Mouse (Mus musculus): Measurements from ENCODE around the gene Olfr690. TPM values are rescaled to one million over a fixed set of nuclear protein-coding genes. Genes with fewer than 3 reads are reported as not detected.
"Not testable (repeated sequence)": the region's sequence is repeated elsewhere in the genome, so short reads cannot be mapped to it uniquely, and the experiment has no call there.

Gene Olfr690
- polyA plus RNA-seq, 1 experiment = 0.16 TPM

DNA sequence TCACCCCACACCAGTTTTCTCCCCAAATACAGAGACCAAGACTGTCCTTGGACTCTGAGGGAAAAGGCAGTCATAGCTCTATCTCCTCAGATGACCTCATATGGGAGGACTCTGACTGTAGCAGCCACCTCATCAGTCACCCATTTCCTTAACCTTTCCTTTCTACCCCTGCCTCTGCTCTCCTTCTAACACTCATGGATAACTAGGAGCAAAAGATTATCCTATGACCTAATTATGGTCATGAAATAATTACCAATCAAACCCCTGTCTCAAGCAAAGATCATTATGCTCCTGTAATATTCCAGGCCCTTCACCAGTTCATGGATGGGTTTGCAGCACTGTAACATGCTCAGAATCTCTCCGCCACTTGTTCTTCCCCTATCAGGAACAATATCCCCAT, 34.0 kb upstream of the Olfr690 start, which contains the start of gene Olfr692:
TSS of gene Olfr692 (plus strand) at position 301 of the 400 bp plus-strand sequence.
- WGBS = 100% methylated on average over 1 of the region's 1 CpGs
- TF ChIP-seq CTCF (conservative IDR thresholded peaks at IDR 0.05; ENCODE audit: insufficient read depth, insufficient read length, low read depth, low read length) (no peak), POLR2A (IDR thresholded peaks at IDR 0.05; ENCODE audit: low read depth, low read length) (no peak)
- Histone ChIP-seq H3K27ac (ENCODE audit: insufficient read depth, low read depth, low read length) (no peak within 1 kb of the TSS), H3K36me3 (ENCODE audit: control insufficient read depth, insufficient read depth, low read length) (no peaks in the 10 kb centered on the region), H3K4me3 (ENCODE audit: insufficient read depth, low read depth, low read length) (no peak within 1 kb of the TSS), H3K27me3 (replicated peaks; ENCODE audit: control insufficient read depth, insufficient read depth, low read length) (no peaks in the 10 kb centered on the region), H3K4me1 (ENCODE audit: control insufficient read depth, insufficient read depth, low read length) (no peaks in the 10 kb centered on the region)
- no peak for DNase-seq

DNA sequence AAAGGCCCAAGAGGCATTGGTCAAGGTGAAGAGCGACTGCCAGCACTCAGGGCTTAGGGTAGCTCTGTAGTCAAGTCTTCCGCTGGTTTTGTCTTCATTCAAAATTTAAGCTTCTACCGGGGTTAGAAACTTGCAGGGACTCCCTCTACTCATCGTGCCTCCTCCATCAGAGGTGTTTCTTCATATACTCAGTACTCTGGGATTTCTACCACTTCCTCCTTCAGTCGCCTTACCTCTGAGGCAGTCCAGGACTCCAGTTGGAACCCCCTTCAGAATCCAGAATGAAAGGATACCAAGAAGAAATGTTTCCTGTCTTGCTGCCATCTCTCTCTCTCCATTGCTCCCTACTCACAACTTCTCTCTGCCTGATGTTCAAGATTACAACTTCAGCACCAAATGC, 33.4 kb upstream of the Olfr690 start:
- no peak overlapping the region for H3K4me3 ChIP-seq (ENCODE audit: insufficient read depth, low read depth, low read length)
- H3K27me3 ChIP-seq (replicated peaks; ENCODE audit: control insufficient read depth, insufficient read depth, low read length) = no peaks in the 10 kb centered on the region
- TF ChIP-seq POLR2A (IDR thresholded peaks at IDR 0.05; ENCODE audit: low read depth, low read length) (no peak), CTCF (conservative IDR thresholded peaks at IDR 0.05; ENCODE audit: insufficient read depth, insufficient read length, low read depth, low read length) (no peak)
- H3K4me1 ChIP-seq (ENCODE audit: control insufficient read depth, insufficient read depth, low read length) = no peaks in the 10 kb centered on the region
- 87% methylated on average over 5 of the region's 5 CpGs for WGBS
- no peak for DNase-seq
- H3K27ac ChIP-seq (ENCODE audit: insufficient read depth, low read depth, low read length) = no peak overlapping the region
- no peaks in the 10 kb centered on the region for H3K36me3 ChIP-seq (ENCODE audit: control insufficient read depth, insufficient read depth, low read length)

DNA sequence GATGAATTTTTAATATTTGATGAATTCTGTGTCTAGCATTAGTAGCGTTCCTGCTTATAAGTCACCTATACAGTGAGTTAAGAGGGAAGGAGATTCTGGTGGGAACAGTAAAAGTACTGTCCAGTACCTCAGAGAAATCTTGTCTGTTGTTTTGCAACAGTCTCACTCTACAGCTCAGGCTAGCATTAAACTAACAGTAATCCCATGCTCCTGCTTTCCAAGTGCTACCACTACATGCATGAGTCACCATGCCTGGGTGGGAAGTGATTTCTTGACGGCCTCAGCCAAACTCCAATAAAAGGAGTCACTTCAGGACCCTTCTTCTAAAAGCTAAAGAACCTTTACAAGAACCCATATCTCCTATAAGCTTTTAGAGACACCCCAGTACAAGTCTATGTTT, 27.8 kb upstream of the Olfr690 start:
- DNase-seq = no peak
- no peak for TF ChIP-seq POLR2A (IDR thresholded peaks at IDR 0.05; ENCODE audit: low read depth, low read length)
- no peak for TF ChIP-seq CTCF (conservative IDR thresholded peaks at IDR 0.05; ENCODE audit: insufficient read depth, insufficient read length, low read depth, low read length)

DNA sequence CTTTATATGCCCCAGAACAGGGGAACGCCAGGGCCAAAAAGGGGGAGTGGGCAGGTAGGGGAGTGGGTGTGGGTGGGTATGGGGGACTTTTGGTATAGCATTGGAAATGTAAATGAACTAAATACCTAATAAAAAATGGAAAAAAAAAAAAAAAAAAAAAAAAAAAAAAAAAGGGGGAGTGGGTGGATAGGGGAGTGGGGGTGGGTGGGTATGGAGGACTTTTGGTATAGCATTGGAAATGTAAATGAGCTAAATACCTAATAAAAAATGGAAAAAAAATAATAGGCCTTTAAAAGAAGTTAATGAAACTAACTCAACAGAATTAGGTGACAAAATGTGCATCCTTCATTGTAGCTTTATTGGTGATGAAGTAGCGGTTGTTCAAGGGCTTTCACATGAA, 22.6 kb upstream of the Olfr690 start:
- H3K27me3 ChIP-seq (replicated peaks; ENCODE audit: control insufficient read depth, insufficient read depth, low read length); H3K36me3 ChIP-seq (ENCODE audit: control insufficient read depth, insufficient read depth, low read length); H3K4me1 ChIP-seq (ENCODE audit: control insufficient read depth, insufficient read depth, low read length); DNase-seq; H3K27ac ChIP-seq (ENCODE audit: insufficient read depth, low read depth, low read length); H3K4me3 ChIP-seq (ENCODE audit: insufficient read depth, low read depth, low read length): not testable (repeated sequence)
- WGBS = 96% methylated on average over 1 of the region's 2 CpGs

More for the DNA sequence above, 27.8 kb upstream of the Olfr690 start:
- Histone ChIP-seq H3K36me3 (ENCODE audit: control insufficient read depth, insufficient read depth, low read length) (no peaks in the 10 kb centered on the region), H3K4me3 (ENCODE audit: insufficient read depth, low read depth, low read length) (no peak overlapping the region), H3K27ac (ENCODE audit: insufficient read depth, low read depth, low read length) (no peak overlapping the region), H3K4me1 (ENCODE audit: control insufficient read depth, insufficient read depth, low read length) (no peaks in the 10 kb centered on the region), H3K27me3 (replicated peaks; ENCODE audit: control insufficient read depth, insufficient read depth, low read length) (no peaks in the 10 kb centered on the region)
- 67% methylated on average over 2 of the region's 2 CpGs for WGBS

DNA sequence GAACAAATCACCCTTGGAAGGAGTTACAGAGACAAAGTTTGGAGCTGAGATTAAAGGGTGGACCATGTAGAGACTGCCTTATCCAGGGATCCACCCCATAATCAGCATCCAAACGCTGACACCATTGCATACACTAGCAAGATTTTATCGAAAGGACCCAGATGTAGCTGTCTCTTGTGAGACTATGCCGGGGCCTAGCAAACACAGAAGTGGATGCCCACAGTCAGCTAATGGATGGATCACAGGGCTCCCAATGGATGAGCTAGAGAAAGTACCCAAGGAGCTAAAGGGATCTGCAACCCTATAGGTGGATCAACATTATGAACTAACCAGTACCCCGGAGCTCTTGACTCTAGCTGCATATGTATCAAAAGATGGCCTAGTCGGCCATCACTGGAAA, 22.2 kb upstream of the Olfr690 start:
- no CpG with 5 or more reads among the region's 5 CpGs for WGBS
- DNase-seq; H3K4me3 ChIP-seq (ENCODE audit: insufficient read depth, low read depth, low read length); H3K36me3 ChIP-seq (ENCODE audit: control insufficient read depth, insufficient read depth, low read length); H3K27ac ChIP-seq (ENCODE audit: insufficient read depth, low read depth, low read length); H3K27me3 ChIP-seq (replicated peaks; ENCODE audit: control insufficient read depth, insufficient read depth, low read length); H3K4me1 ChIP-seq (ENCODE audit: control insufficient read depth, insufficient read depth, low read length): not testable (repeated sequence)

DNA sequence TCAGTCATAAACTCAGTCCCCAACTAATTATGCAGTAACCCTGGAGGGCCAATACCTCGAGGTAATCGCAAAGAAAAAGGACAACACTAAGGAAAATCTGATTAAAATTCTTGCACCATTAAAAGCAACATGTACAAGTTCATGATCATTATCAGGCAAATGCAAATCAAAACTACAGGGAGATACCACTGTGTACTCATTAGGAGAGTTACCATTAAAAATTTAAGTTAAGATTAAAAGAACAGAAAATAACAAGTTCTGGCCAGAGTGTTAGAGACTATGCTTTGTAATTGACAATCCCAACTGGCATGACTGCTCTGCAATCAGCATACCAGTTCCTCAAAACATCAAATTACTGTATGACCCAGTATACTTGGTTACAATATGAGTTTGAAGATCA, 8.8 kb upstream of the Olfr690 start:
- no peak overlapping the region for H3K4me3 ChIP-seq (ENCODE audit: insufficient read depth, low read depth, low read length)
- no peaks in the 10 kb centered on the region for H3K4me1 ChIP-seq (ENCODE audit: control insufficient read depth, insufficient read depth, low read length)
- no peak for DNase-seq
- H3K27me3 ChIP-seq (replicated peaks; ENCODE audit: control insufficient read depth, insufficient read depth, low read length) = no peaks in the 10 kb centered on the region
- H3K27ac ChIP-seq (ENCODE audit: insufficient read depth, low read depth, low read length) = no peak overlapping the region
- TF ChIP-seq POLR2A (IDR thresholded peaks at IDR 0.05; ENCODE audit: low read depth, low read length) = no peak
- no peak for TF ChIP-seq CTCF (conservative IDR thresholded peaks at IDR 0.05; ENCODE audit: insufficient read depth, insufficient read length, low read depth, low read length)
- no peaks in the 10 kb centered on the region for H3K36me3 ChIP-seq (ENCODE audit: control insufficient read depth, insufficient read depth, low read length)
- 74% methylated on average over 2 of the region's 2 CpGs for WGBS

DNA sequence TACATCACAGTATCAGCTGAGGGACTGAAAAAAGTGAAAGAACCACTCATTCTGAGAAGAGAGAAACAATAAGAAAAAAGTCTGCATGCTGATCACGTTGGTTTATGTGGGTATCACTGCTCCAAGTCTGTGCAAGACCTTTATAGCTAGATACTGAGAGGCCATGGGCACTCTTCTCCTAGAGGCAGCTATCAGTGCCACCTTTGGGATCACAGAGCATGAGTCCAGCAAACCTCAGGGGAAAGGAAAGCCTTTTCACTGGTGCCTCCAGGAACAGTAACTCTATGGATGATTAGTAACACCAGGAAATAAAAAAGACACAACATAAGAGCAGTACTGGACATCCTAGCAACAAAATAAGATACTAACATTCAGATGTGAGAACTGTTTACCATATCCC, 8.3 kb upstream of the Olfr690 start, which contains the start of gene Olfr691:
TSS of gene Olfr691 (minus strand) at position 101 of the 400 bp plus-strand sequence.
- DNase-seq = no peak
- Histone ChIP-seq H3K27ac (ENCODE audit: insufficient read depth, low read depth, low read length) (no peak within 1 kb of the TSS), H3K36me3 (ENCODE audit: control insufficient read depth, insufficient read depth, low read length) (no peaks in the 10 kb centered on the region), H3K27me3 (replicated peaks; ENCODE audit: control insufficient read depth, insufficient read depth, low read length) (no peaks in the 10 kb centered on the region), H3K4me1 (ENCODE audit: control insufficient read depth, insufficient read depth, low read length) (no peaks in the 10 kb centered on the region), H3K4me3 (ENCODE audit: insufficient read depth, low read depth, low read length) (no peak within 1 kb of the TSS)
- WGBS = 52% methylated on average over 1 of the region's 1 CpGs
- no peak for TF ChIP-seq POLR2A (IDR thresholded peaks at IDR 0.05; ENCODE audit: low read depth, low read length)
- no peak for TF ChIP-seq CTCF (conservative IDR thresholded peaks at IDR 0.05; ENCODE audit: insufficient read depth, insufficient read length, low read depth, low read length)

DNA sequence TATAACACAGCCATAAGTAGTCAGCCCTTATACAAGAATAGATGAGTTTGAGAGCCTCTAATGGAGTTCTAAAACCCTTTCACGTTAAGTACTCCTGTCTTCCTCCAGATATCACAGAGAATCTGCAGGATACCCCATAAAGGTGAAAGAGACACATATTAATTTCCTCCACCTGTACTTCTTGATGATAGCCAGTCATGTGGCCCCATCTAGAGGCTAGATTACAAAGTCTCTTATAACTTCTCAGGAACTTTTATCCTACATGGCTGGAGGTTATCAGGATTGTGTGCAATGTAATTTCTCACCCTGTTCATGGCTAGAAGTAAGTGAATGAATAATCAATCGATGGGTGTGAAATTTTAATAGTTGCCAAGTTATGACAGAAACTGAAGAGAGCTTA, 8.6 kb downstream of the Olfr690 start:
- Histone ChIP-seq H3K27me3 (replicated peaks; ENCODE audit: control insufficient read depth, insufficient read depth, low read length) (no peaks in the 10 kb centered on the region), H3K4me1 (ENCODE audit: control insufficient read depth, insufficient read depth, low read length) (no peaks in the 10 kb centered on the region), H3K4me3 (ENCODE audit: insufficient read depth, low read depth, low read length) (no peak overlapping the region), H3K27ac (ENCODE audit: insufficient read depth, low read depth, low read length) (no peak overlapping the region), H3K36me3 (ENCODE audit: control insufficient read depth, insufficient read depth, low read length) (no peaks in the 10 kb centered on the region)
- 79% methylated on average over 2 of the region's 2 CpGs for whole genome bisulfite sequencing
- DNase-seq = peak; percentile 3
- TF ChIP-seq CTCF (conservative IDR thresholded peaks at IDR 0.05; ENCODE audit: insufficient read depth, insufficient read length, low read depth, low read length) = no peak
- TF ChIP-seq POLR2A (IDR thresholded peaks at IDR 0.05; ENCODE audit: low read depth, low read length) = no peak
